Mouse (Mus musculus) embryonic facial prominence, embryonic 11.5 days (tissue): ENCODE results near the gene Slc15a1. TPM values are rescaled to one million over a fixed set of nuclear protein-coding genes. Genes with fewer than 3 reads are reported as not detected.

ENCODE experiments used
- ATAC-seq: fragments of 200-750 bp; cut with Nextera tagmentation; replicated peaks from 2 replicates; pipeline ENCODE4 v1.8.0; 2017; ENCODE audit warnings: low read depth; ENCODE audit not compliant: insufficient number of reproducible peaks, low FRiP score, low TSS enrichment
- DNase-seq: peaks from one replicate; pipeline ENCODE4 v3.0.0-alpha.2; 2015; ENCODE audit warnings: low spot score
- H3K27ac ChIP-seq: fragments of 300-500 bp; sonication (generic); replicated peaks from 2 replicates; pipeline ENCODE4 v1.5.1; 2014; ENCODE audit warnings: mild to moderate bottlenecking, low read depth, low read length, control low read depth
- H3K27me3 ChIP-seq: fragments of 300-500 bp; sonication (generic); 2 replicates; pipeline ENCODE4 v1.6.1; 2014; ENCODE audit warnings: mild to moderate bottlenecking, low read length, moderate library complexity, mixed read lengths; ENCODE audit not compliant: control insufficient read depth, insufficient read depth
- H3K36me3 ChIP-seq: fragments of 300-500 bp; sonication (generic); replicated peaks from 2 replicates; pipeline ENCODE4 v1.6.1; 2014; ENCODE audit warnings: low read depth, mild to moderate bottlenecking, low read length, moderate library complexity, mixed read lengths; ENCODE audit not compliant: control insufficient read depth, insufficient read depth
- H3K4me1 ChIP-seq: fragments of 300-500 bp; sonication (generic); 2 replicates; pipeline ENCODE4 v1.6.1; 2014; ENCODE audit warnings: low read length, mixed read lengths; ENCODE audit not compliant: control insufficient read depth, insufficient read depth
- H3K4me2 ChIP-seq: fragments of 300-500 bp; sonication (generic); 2 replicates; pipeline ENCODE4 v1.6.1; 2014; ENCODE audit warnings: low read depth, mild to moderate bottlenecking, control low read depth, low read length, moderate library complexity
- H3K4me3 ChIP-seq: fragments of 300-500 bp; sonication (generic); 2 replicates; pipeline ENCODE4 v1.5.1; 2014; ENCODE audit warnings: low read depth, low read length, control low read depth
- H3K9ac ChIP-seq: fragments of 300-500 bp; sonication (generic); replicated peaks from 2 replicates; pipeline ENCODE4 v1.6.1; 2014; ENCODE audit warnings: mild to moderate bottlenecking, control low read depth, low read length
- H3K9me3 ChIP-seq: fragments of 300-500 bp; sonication (generic); replicated peaks from 2 replicates; pipeline ENCODE4 v1.6.1; 2016; ENCODE audit warnings: mild to moderate bottlenecking, low read length, inconsistent platforms, mixed read lengths; ENCODE audit not compliant: control insufficient read depth
- WGBS: fragments of 180-500 bp; shearing (Covaris S2); extraction: QIAGEN DNeasy Blood & Tissue Kit; methylation state at CpG from one replicate; pipeline ENCODE4 v1.1.7; 2014; 5-methylcytosine and 5-hydroxymethylcytosine counted together
- polyA plus RNA-seq: library from polyadenylated mRNA; unstranded; fragments of >200 nt; fragmentation: Nextera tagmentation; extraction: Ambion mirVana; gene quantifications from 2 replicates; pipeline ENCODE4 v1.2.1, GENCODE M21; 2014

Gene Slc15a1
- polyA plus RNA-seq, 1 experiment from 2014 or later: not detected

- H3K9me3 ChIP-seq: no peaks in the 10 kb centered on the region
- H3K9ac ChIP-seq: no peak overlapping the region
- ATAC-seq (no peak), DNase-seq (no peak)
- H3K27ac ChIP-seq: no peak overlapping the region
- H3K4me2 ChIP-seq: no peak overlapping the region
- H3K36me3 ChIP-seq: no peaks in the 10 kb centered on the region
- no peak overlapping the region for H3K4me3 ChIP-seq
- no peaks in the 10 kb centered on the region for H3K27me3 ChIP-seq
- no peaks in the 10 kb centered on the region for H3K4me1 ChIP-seq
These were observed 35.5 kb downstream of the Slc15a1 start for GRCm38 (mm10) chr14:121469601-121470000.

- no peak overlapping the region for H3K4me3 ChIP-seq
- H3K4me2 ChIP-seq: no peak overlapping the region
- H3K36me3 ChIP-seq: no peaks in the 10 kb centered on the region
- no peak overlapping the region for H3K27ac ChIP-seq
- H3K4me1 ChIP-seq: no peaks in the 10 kb centered on the region
- no peak overlapping the region for H3K9ac ChIP-seq
- DNase-seq: no peak
- H3K9me3 ChIP-seq: no peaks in the 10 kb centered on the region
- H3K27me3 ChIP-seq: no peaks in the 10 kb centered on the region
- 96% methylated on average over 6 of the region's 6 CpGs for WGBS
- ATAC-seq: no peak
These were observed 37.4 kb downstream of the Slc15a1 start for GRCm38 (mm10) chr14:121467646-121468045.

- Histone ChIP-seq H3K9ac (no peak overlapping the region), H3K27ac (no peak overlapping the region), H3K4me3 (no peak overlapping the region), H3K9me3 (no peaks in the 10 kb centered on the region), H3K27me3 (no peaks in the 10 kb centered on the region), H3K4me2 (no peak overlapping the region), H3K36me3 (no peaks in the 10 kb centered on the region), H3K4me1 (no peaks in the 10 kb centered on the region)
- DNase-seq (no peak), ATAC-seq (no peak)
- WGBS: 79% methylated on average over 4 of the region's 4 CpGs
These were observed 38.6 kb downstream of the Slc15a1 start for GRCm38 (mm10) chr14:121466501-121466900.

GRCm38 (mm10) chr14:121464318-121464717 lies 40.7 kb downstream of the Slc15a1 start:
- ATAC-seq (no peak), DNase-seq (no peak)
- WGBS: 91% methylated on average over 2 of the region's 2 CpGs
- H3K27ac ChIP-seq: no peak overlapping the region
- no peak overlapping the region for H3K9ac ChIP-seq
- no peaks in the 10 kb centered on the region for H3K36me3 ChIP-seq
- H3K4me1 ChIP-seq: no peaks in the 10 kb centered on the region
- H3K27me3 ChIP-seq: no peaks in the 10 kb centered on the region
- no peak overlapping the region for H3K4me3 ChIP-seq
- no peak overlapping the region for H3K4me2 ChIP-seq
- no peaks in the 10 kb centered on the region for H3K9me3 ChIP-seq

GRCm38 (mm10) chr14:121462756-121463155 lies 42.3 kb downstream of the Slc15a1 start:
- H3K9me3 ChIP-seq: no peaks in the 10 kb centered on the region
- H3K4me3 ChIP-seq: no peak overlapping the region
- no peak overlapping the region for H3K9ac ChIP-seq
- DNase-seq (no peak), ATAC-seq (no peak)
- H3K27ac ChIP-seq: no peak overlapping the region
- H3K27me3 ChIP-seq: no peaks in the 10 kb centered on the region
- no peaks in the 10 kb centered on the region for H3K4me1 ChIP-seq
- WGBS: 63% methylated on average over 5 of the region's 5 CpGs
- H3K36me3 ChIP-seq: no peaks in the 10 kb centered on the region
- H3K4me2 ChIP-seq: no peak overlapping the region

GRCm38 (mm10) chr14:121460966-121461365 lies 44.1 kb downstream of the Slc15a1 start:
- no peak overlapping the region for H3K4me2 ChIP-seq

GRCm38 (mm10) chr14:121458521-121458920 lies 46.5 kb downstream of the Slc15a1 start:
- H3K4me3 ChIP-seq: no peak overlapping the region
- H3K4me2 ChIP-seq: no peak overlapping the region
- no peak overlapping the region for H3K9ac ChIP-seq
- H3K9me3 ChIP-seq: no peaks in the 10 kb centered on the region
- no peaks in the 10 kb centered on the region for H3K4me1 ChIP-seq
- WGBS: 75% methylated on average over 1 of the region's 1 CpGs
- no peak overlapping the region for H3K27ac ChIP-seq
- H3K36me3 ChIP-seq: no peaks in the 10 kb centered on the region
- H3K27me3 ChIP-seq: no peaks in the 10 kb centered on the region
- ATAC-seq (no peak), DNase-seq (no peak)

More at GRCm38 (mm10) chr14:121460966-121461365, 44.1 kb downstream of the Slc15a1 start:
- H3K27ac ChIP-seq: no peak overlapping the region
- no peak overlapping the region for H3K4me3 ChIP-seq
- ATAC-seq (no peak), DNase-seq (no peak)
- no peaks in the 10 kb centered on the region for H3K27me3 ChIP-seq
- H3K9ac ChIP-seq: no peak overlapping the region
- H3K4me1 ChIP-seq: no peaks in the 10 kb centered on the region
- no peaks in the 10 kb centered on the region for H3K36me3 ChIP-seq
- 81% methylated on average over 3 of the region's 3 CpGs for WGBS
- H3K9me3 ChIP-seq: no peaks in the 10 kb centered on the region

- WGBS: 72% methylated on average over 6 of the region's 6 CpGs
- ATAC-seq: no peak
- Histone ChIP-seq H3K27me3 (no peaks in the 10 kb centered on the region), H3K9ac (no peak overlapping the region), H3K4me3 (no peak overlapping the region), H3K9me3 (no peaks in the 10 kb centered on the region), H3K27ac (no peak overlapping the region), H3K36me3 (no peaks in the 10 kb centered on the region), H3K4me1 (no peaks in the 10 kb centered on the region), H3K4me2 (no peak overlapping the region)
- DNase-seq: no peak
These were observed 47.5 kb downstream of the Slc15a1 start for GRCm38 (mm10) chr14:121457536-121457935.
